Mouse (Mus musculus) stomach, embryonic 16.5 days (tissue): Measurements from ENCODE around the gene Cdc73. TPM values are rescaled to one million over a fixed set of nuclear protein-coding genes. Genes with fewer than 3 reads are reported as not detected.
"Not testable (repeated sequence)": the region's sequence is repeated elsewhere in the genome, so short reads cannot be mapped to it uniquely, and the experiment has no call there.

Experiments used
- ATAC-seq: fragments of 200-750 bp; cut with Nextera tagmentation; 2 replicates; pipeline ENCODE4 v1.8.0; 2017; ENCODE audit warnings: moderate number of reproducible peaks, moderate TSS enrichment; ENCODE audit not compliant: insufficient read depth, low FRiP score
- H3K27ac ChIP-seq: fragments of 300-500 bp; sonication (generic); 2 replicates; pipeline ENCODE4 v1.5.1; 2014; ENCODE audit warnings: low read length
- H3K27me3 ChIP-seq: fragments of 300-500 bp; sonication (generic); 2 replicates; pipeline ENCODE4 v1.6.1; 2014; ENCODE audit warnings: low read length, control low read depth, mixed read lengths; ENCODE audit not compliant: control insufficient read depth, insufficient read depth
- H3K36me3 ChIP-seq: fragments of 300-500 bp; sonication (generic); 2 replicates; pipeline ENCODE4 v1.6.1; 2014; ENCODE audit warnings: low read length; ENCODE audit not compliant: control insufficient read depth, insufficient read depth
- H3K4me1 ChIP-seq: fragments of 300-500 bp; sonication (generic); 2 replicates; pipeline ENCODE4 v1.6.1; 2014; ENCODE audit warnings: low read length, control low read depth, mixed read lengths; ENCODE audit not compliant: control insufficient read depth, insufficient read depth
- H3K4me2 ChIP-seq: fragments of 300-500 bp; sonication (generic); 2 replicates; pipeline ENCODE4 v1.6.1; 2014; ENCODE audit warnings: low read depth, low read length, mixed read lengths
- H3K4me3 ChIP-seq: fragments of 300-500 bp; sonication (generic); replicated peaks from 2 replicates; pipeline ENCODE4 v1.5.1; 2014; ENCODE audit warnings: mild to moderate bottlenecking, low read length
- H3K9ac ChIP-seq: fragments of 300-500 bp; sonication (generic); 2 replicates; pipeline ENCODE4 v1.6.1; 2014; ENCODE audit warnings: low read length
- H3K9me3 ChIP-seq: fragments of 300-500 bp; sonication (generic); replicated peaks from 2 replicates; pipeline ENCODE4 v1.6.1; 2016; ENCODE audit warnings: low read length, control low read depth; ENCODE audit not compliant: control insufficient read depth
- WGBS: fragments of 180-500 bp; shearing (Covaris S2); extraction: QIAGEN DNeasy Blood & Tissue Kit; methylation state at CpG from one replicate; pipeline ENCODE4 v1.1.7; 2014; 5-methylcytosine and 5-hydroxymethylcytosine counted together
- polyA plus RNA-seq: library from polyadenylated mRNA; unstranded; fragments of >200 nt; fragmentation: Nextera tagmentation; extraction: Ambion mirVana; gene quantifications from 2 replicates; pipeline ENCODE4 v1.2.1, GENCODE M21; 2015

Gene Cdc73
- polyA plus RNA-seq, 1 experiment from 2014 or later = 11.4 TPM

- Histone ChIP-seq H3K27ac (peak overlapping the region; percentile 90), H3K4me1 (peaks cover 3% of the 10 kb centered on the region), H3K36me3 (peaks cover 7% of the 10 kb centered on the region), H3K4me2 (peak overlapping the region; percentile 76), H3K9ac (peak overlapping the region; percentile 95), H3K4me3 (peak overlapping the region; percentile 88), H3K27me3 (no peaks in the 10 kb centered on the region), H3K9me3 (no peaks in the 10 kb centered on the region)
- ATAC-seq = no peak
- WGBS = under 1% methylated on average over 13 of the region's 13 CpGs
Measured at GRCm38 (mm10) chr1:143701736-143702135, 957 bp downstream of the Cdc73 start.

- WGBS = 87% methylated on average over 3 of the region's 3 CpGs
- no peak overlapping the region for H3K9ac ChIP-seq
- H3K4me1 ChIP-seq = no peaks in the 10 kb centered on the region
- H3K36me3 ChIP-seq = peaks cover 9% of the 10 kb centered on the region
- no peak for ATAC-seq
- H3K9me3 ChIP-seq = no peaks in the 10 kb centered on the region
- H3K27ac ChIP-seq = no peak overlapping the region
- no peaks in the 10 kb centered on the region for H3K27me3 ChIP-seq
- H3K4me2 ChIP-seq = no peak overlapping the region
- no peak overlapping the region for H3K4me3 ChIP-seq
Measured at GRCm38 (mm10) chr1:143684849-143685248, 17.8 kb downstream of the Cdc73 start.

GRCm38 (mm10) chr1:143681108-143681507 lies 21.6 kb downstream of the Cdc73 start:
- H3K36me3 ChIP-seq = peaks cover 9% of the 10 kb centered on the region
- no peaks in the 10 kb centered on the region for H3K4me1 ChIP-seq
- H3K4me3 ChIP-seq = no peak overlapping the region
- 97% methylated on average over 5 of the region's 5 CpGs for WGBS
- H3K4me2 ChIP-seq = no peak overlapping the region
- no peaks in the 10 kb centered on the region for H3K27me3 ChIP-seq
- no peaks in the 10 kb centered on the region for H3K9me3 ChIP-seq
- no peak overlapping the region for H3K9ac ChIP-seq
- no peak overlapping the region for H3K27ac ChIP-seq
- no peak for ATAC-seq

GRCm38 (mm10) chr1:143675734-143676361 lies 26.8 kb downstream of the Cdc73 start:
- no peak for ATAC-seq
- Histone ChIP-seq H3K4me3 (no peak overlapping the region), H3K9ac (no peak overlapping the region), H3K27ac (no peak overlapping the region), H3K9me3 (no peaks in the 10 kb centered on the region), H3K36me3 (0 out of 2 replicates have a peak, but pooled peaks cover 3% of the 10 kb centered on the region), H3K4me2 (no peak overlapping the region), H3K27me3 (no peaks in the 10 kb centered on the region), H3K4me1 (no peaks in the 10 kb centered on the region)
- 82% methylated on average over 4 of the region's 4 CpGs for WGBS

GRCm38 (mm10) chr1:143664786-143665185 lies 37.9 kb downstream of the Cdc73 start:
- ATAC-seq, H3K9ac ChIP-seq, H3K9me3 ChIP-seq: not testable (repeated sequence)

GRCm38 (mm10) chr1:143663197-143663596 lies 39.5 kb downstream of the Cdc73 start:
- no peak overlapping the region for H3K9ac ChIP-seq
- H3K4me1 ChIP-seq = no peaks in the 10 kb centered on the region
- H3K9me3 ChIP-seq = no peaks in the 10 kb centered on the region
- H3K27ac ChIP-seq = no peak overlapping the region
- no peaks in the 10 kb centered on the region for H3K27me3 ChIP-seq
- H3K36me3 ChIP-seq = 0 out of 2 replicates have a peak, but pooled peaks cover 8% of the 10 kb centered on the region
- no peak overlapping the region for H3K4me2 ChIP-seq
- 91% methylated on average over 2 of the region's 2 CpGs for WGBS
- H3K4me3 ChIP-seq = no peak overlapping the region
- ATAC-seq = no peak

More at GRCm38 (mm10) chr1:143664786-143665185, 37.9 kb downstream of the Cdc73 start:
- not testable (repeated sequence) for H3K4me1 ChIP-seq, H3K27ac ChIP-seq, H3K36me3 ChIP-seq, H3K4me3 ChIP-seq, H3K4me2 ChIP-seq, H3K27me3 ChIP-seq
- 99% methylated on average over 4 of the region's 4 CpGs for WGBS

- no peaks in the 10 kb centered on the region for H3K36me3 ChIP-seq
- H3K27ac ChIP-seq = no peak overlapping the region
- no peaks in the 10 kb centered on the region for H3K9me3 ChIP-seq
- no peaks in the 10 kb centered on the region for H3K27me3 ChIP-seq
- 84% methylated on average over 3 of the region's 3 CpGs for WGBS
- no peak overlapping the region for H3K4me2 ChIP-seq
- ATAC-seq = no peak
- no peaks in the 10 kb centered on the region for H3K4me1 ChIP-seq
- no peak overlapping the region for H3K4me3 ChIP-seq
- H3K9ac ChIP-seq = no peak overlapping the region
Measured at GRCm38 (mm10) chr1:143653646-143654045, 49.0 kb downstream of the Cdc73 start.

GRCm38 (mm10) chr1:143650317-143650716 lies 52.4 kb downstream of the Cdc73 start:
- no peak for ATAC-seq
- Histone ChIP-seq H3K9ac (no peak overlapping the region), H3K36me3 (no peaks in the 10 kb centered on the region), H3K27ac (no peak overlapping the region), H3K4me3 (no peak overlapping the region), H3K4me1 (no peaks in the 10 kb centered on the region), H3K27me3 (no peaks in the 10 kb centered on the region), H3K4me2 (no peak overlapping the region), H3K9me3 (no peaks in the 10 kb centered on the region)
- WGBS = 89% methylated on average over 2 of the region's 2 CpGs

- ATAC-seq = no peak
- WGBS = 85% methylated on average over 4 of the region's 4 CpGs
- Histone ChIP-seq H3K27ac (no peak overlapping the region), H3K4me2 (no peak overlapping the region), H3K36me3 (no peaks in the 10 kb centered on the region), H3K27me3 (no peaks in the 10 kb centered on the region), H3K9me3 (no peaks in the 10 kb centered on the region), H3K4me3 (no peak overlapping the region), H3K4me1 (no peaks in the 10 kb centered on the region), H3K9ac (no peak overlapping the region)
Measured at GRCm38 (mm10) chr1:143646219-143646618, 56.5 kb downstream of the Cdc73 start.
